Comparison of ENCODE assay signal across 8 mouse cellular contexts in genomic region chr10:117570971-117571861, GRCm38 (mm10). TPM values are rescaled to one million over a fixed set of nuclear protein-coding genes. Genes with fewer than 3 reads are reported as not detected.
DNase-seq lines count a peak whose midpoint lies in the region; ATAC-seq and TF ChIP-seq lines count a peak whose summit lies in the region.

No protein-coding gene starts in this region.

- WGBS in embryonic facial prominence, embryonic 13.5 days, result under 1% methylated on average over 27 of the region's 27 CpGs
- 1% methylated on average over 27 of the region's 27 CpGs for WGBS in heart, postnatal 0 days
- 1% methylated on average over 27 of the region's 27 CpGs for WGBS in lung, postnatal 0 days

- 0 out of 2 replicates have a peak, but pooled peaks cover 2% of the 10 kb centered on the region for H3K9me3 ChIP-seq in embryonic facial prominence, embryonic 13.5 days
- H3K9me3 ChIP-seq in heart, postnatal 0 days (replicated peaks; ENCODE audit: control insufficient read depth, low read length), result 0 out of 2 replicates have a peak, but pooled peaks cover 2% of the 10 kb centered on the region
- no peaks in the 10 kb centered on the region for H3K9me3 ChIP-seq in lung, postnatal 0 days (ENCODE audit: low read length)

- peaks cover 37% of the 10 kb centered on the region for H3K27me3 ChIP-seq in embryonic facial prominence, embryonic 13.5 days
- H3K27me3 ChIP-seq in heart, postnatal 0 days (ENCODE audit: control insufficient read depth, insufficient read depth, low read length), result peaks cover 27% of the 10 kb centered on the region
- H3K27me3 ChIP-seq in lung, postnatal 0 days (replicated peaks; ENCODE audit: insufficient read depth, low read length), result no peaks in the 10 kb centered on the region

- H3K4me3 ChIP-seq in embryonic facial prominence, embryonic 13.5 days, result peak overlapping the region; percentile 32
- H3K4me3 ChIP-seq in heart, postnatal 0 days (ENCODE audit: low read depth, low read length), result peak overlapping the region; percentile 40
- H3K4me3 ChIP-seq in lung, postnatal 0 days (ENCODE audit: low read depth, low read length), result peak overlapping the region; percentile 37

- H3K4me1 ChIP-seq in embryonic facial prominence, embryonic 13.5 days, result peaks cover 22% of the 10 kb centered on the region
- H3K4me1 ChIP-seq in heart, postnatal 0 days (ENCODE audit: control insufficient read depth, insufficient read depth), result no peaks in the 10 kb centered on the region
- peaks cover 3% of the 10 kb centered on the region; the same call in 1 of the 2 replicates for H3K4me1 ChIP-seq in lung, postnatal 0 days (ENCODE audit: insufficient read depth, low read depth, low read length)

- ATAC-seq in embryonic facial prominence, embryonic 13.5 days (ENCODE audit: insufficient number of reproducible peaks, insufficient read depth, low FRiP score, low TSS enrichment, low read depth), result no peak
- no peak for ATAC-seq in heart, postnatal 0 days (ENCODE audit: insufficient read depth, low read depth)
- peak; percentile 60 for ATAC-seq in lung, postnatal 0 days

- no peak overlapping the region for H3K27ac ChIP-seq in embryonic facial prominence, embryonic 13.5 days
- no peak overlapping the region for H3K27ac ChIP-seq in heart, postnatal 0 days (ENCODE audit: low read depth)
- no peak overlapping the region for H3K27ac ChIP-seq in lung, postnatal 0 days (ENCODE audit: low read length)

- peak; percentile 54 for DNase-seq in B cell, adult 2 months
- DNase-seq in MN1 (ENCODE audit: low spot score), result peak; percentile 23
- DNase-seq in heart, postnatal 0 days (ENCODE audit: low spot score), result peak; percentile 11
- DNase-seq in kidney, postnatal 10 days, result peak; percentile 67
- DNase-seq in lung, postnatal 0 days (ENCODE audit: low spot score), result peak; percentile 76
- DNase-seq in right cerebral cortex, postnatal 10 days (ENCODE audit: low spot score in 2 of 2), result peak; percentile 52 to 57
- no peak for DNase-seq in ovary, postnatal 14 days (ENCODE audit: low spot score)

- H3K9ac ChIP-seq in embryonic facial prominence, embryonic 13.5 days, result peak overlapping the region; percentile 32; the same call in 1 of the 2 replicates
- no peak overlapping the region for H3K9ac ChIP-seq in heart, postnatal 0 days (replicated peaks; ENCODE audit: low read depth, low read length)
- H3K9ac ChIP-seq in lung, postnatal 0 days (replicated peaks; ENCODE audit: low read depth), result peak overlapping the region; percentile 19; the same call in 1 of the 2 replicates

- TF ChIP-seq CTCF in heart, postnatal 0 days (IDR thresholded peaks at IDR 0.05; ENCODE audit: low read depth), result no peak
- TF ChIP-seq CTCF in lung, postnatal 0 days (IDR thresholded peaks at IDR 0.05), result no peak

- H3K4me2 ChIP-seq in embryonic facial prominence, embryonic 13.5 days, result peak overlapping the region; percentile 57
- H3K4me2 ChIP-seq in heart, postnatal 0 days (ENCODE audit: low read depth, low read length), result peak overlapping the region; percentile 62
- H3K4me2 ChIP-seq in lung, postnatal 0 days (replicated peaks; ENCODE audit: low read depth, low read length), result peak overlapping the region; percentile 68

- TF ChIP-seq EP300 in heart, postnatal 0 days (IDR thresholded peaks at IDR 0.05; ENCODE audit: low read depth), result no peak
- TF ChIP-seq EP300 in lung, postnatal 0 days (IDR thresholded peaks at IDR 0.05), result no peak

- no peaks in the 10 kb centered on the region for H3K36me3 ChIP-seq in embryonic facial prominence, embryonic 13.5 days
- no peaks in the 10 kb centered on the region for H3K36me3 ChIP-seq in heart, postnatal 0 days (replicated peaks; ENCODE audit: control insufficient read depth, insufficient read depth, low read length)
- H3K36me3 ChIP-seq in lung, postnatal 0 days (ENCODE audit: insufficient read depth, low read length), result no peaks in the 10 kb centered on the region

RNA-seq across cellular contexts. Expression of gene Cpm, which starts 58.1 kb away (rescaled TPM):
- 25.6 and 34.0 TPM in 2 replicates for polyA plus RNA-seq in embryonic facial prominence, embryonic 13.5 days (2015; fragmentation: Nextera tagmentation; extraction: Ambion mirVana)
- 0.53 and 4.7 TPM in 2 replicates for total RNA-seq in heart, postnatal 0 days (2014; rRNA removed; ENCODE audit: low replicate concordance)
- 2.0 and 2.1 TPM in 2 replicates for polyA plus RNA-seq in heart, postnatal 0 days (2015; fragmentation: Nextera tagmentation; extraction: Ambion mirVana)
- polyA plus RNA-seq in lung, postnatal 0 days (2015; fragmentation: Nextera tagmentation; extraction: Ambion mirVana), result 215 and 250 TPM in 2 replicates
